Mouse (Mus musculus) adrenal gland, adult 2 months (tissue): ENCODE data around the gene Olfr523. TPM values are rescaled to one million over a fixed set of nuclear protein-coding genes. Genes with fewer than 3 reads are reported as not detected.

Experiments
- DNase-seq: peaks from one replicate; pipeline ENCODE4 v3.0.0; 2021
- polyA plus RNA-seq: library from polyadenylated mRNA; depleted of rRNA; stranded (reverse); fragments of >200 nt; gene quantifications from 2 replicates; pipeline ENCODE4 v1.2.3, GENCODE M21; 2012
- total RNA-seq, 2 experiments: library from RNA; stranded (reverse); gene quantifications; 2 replicates each; pipeline ENCODE4 v1.2.3; 2021

Olfr523 gene
- total and polyA plus RNA-seq, 3 experiments, result not detected

GRCm38 (mm10) chr7:140180692-140181091 lies 7.7 kb downstream of the Olfr523 start:
- no peak for DNase-seq

GRCm38 (mm10) chr7:140184206-140184605 lies 11.2 kb downstream of the Olfr523 start:
- no peak for DNase-seq

GRCm38 (mm10) chr7:140186646-140187620 lies 13.9 kb downstream of the Olfr523 start:
- peak; percentile 6 for DNase-seq

- no peak for DNase-seq
These were observed 14.8 kb downstream of the Olfr523 start for GRCm38 (mm10) chr7:140187721-140188390.

GRCm38 (mm10) chr7:140188391-140189328 lies 15.6 kb downstream of the Olfr523 start:
- DNase-seq, result no peak

GRCm38 (mm10) chr7:140190435-140190834 lies 17.4 kb downstream of the Olfr523 start:
- DNase-seq, result no peak

- no peak for DNase-seq
These were observed 19.4 kb downstream of the Olfr523 start for GRCm38 (mm10) chr7:140192445-140192844.

- no peak for DNase-seq
These were observed 19.8 kb downstream of the Olfr523 start for GRCm38 (mm10) chr7:140192851-140193250.

- no peak for DNase-seq
These were observed 21.0 kb downstream of the Olfr523 start for GRCm38 (mm10) chr7:140194031-140194430.

GRCm38 (mm10) chr7:140196002-140196401 lies 23.0 kb downstream of the Olfr523 start:
- no peak for DNase-seq

GRCm38 (mm10) chr7:140201090-140201489 lies 28.1 kb downstream of the Olfr523 start:
- DNase-seq, result no peak

GRCm38 (mm10) chr7:140205864-140206263 lies 32.8 kb downstream of the Olfr523 start, which contains the start of gene Olfr524:
Olfr524 (minus strand) TSS chr7:140205964.
- DNase-seq, result no peak

- DNase-seq, result no peak
These were observed 33.9 kb downstream of the Olfr523 start for GRCm38 (mm10) chr7:140206904-140207303.

GRCm38 (mm10) chr7:140208153-140208552 lies 35.1 kb downstream of the Olfr523 start:
- DNase-seq, result no peak

GRCm38 (mm10) chr7:140208677-140209076 lies 35.7 kb downstream of the Olfr523 start:
- DNase-seq, result no peak

GRCm38 (mm10) chr7:140213841-140214240 lies 40.8 kb downstream of the Olfr523 start:
- no peak for DNase-seq

GRCm38 (mm10) chr7:140217967-140218366 lies 45.0 kb downstream of the Olfr523 start, which contains the start of gene Cd163l1:
Cd163l1 (plus strand) TSS chr7:140218267.
- DNase-seq, result no peak

GRCm38 (mm10) chr7:140219268-140219667 lies 46.3 kb downstream of the Olfr523 start:
- DNase-seq, result no peak

- DNase-seq, result no peak
These were observed 47.4 kb downstream of the Olfr523 start for GRCm38 (mm10) chr7:140220375-140220774.

- no peak for DNase-seq
These were observed 51.2 kb downstream of the Olfr523 start for GRCm38 (mm10) chr7:140224209-140224608.
